Mouse (Mus musculus) limb, embryonic 12.5 days (tissue): Measurements from ENCODE around the gene Tia1. TPM values are rescaled to one million over a fixed set of nuclear protein-coding genes. Genes with fewer than 3 reads are reported as not detected.

ENCODE experiments used
- ATAC-seq: fragments of 200-750 bp; cut with Nextera tagmentation; 2 replicates; pipeline ENCODE4 v1.8.0; 2017; ENCODE audit warnings: low read depth, moderate TSS enrichment; ENCODE audit not compliant: insufficient number of reproducible peaks, insufficient read depth, low FRiP score, low TSS enrichment
- H3K27ac ChIP-seq: fragments of 300-500 bp; sonication (generic); 2 replicates; pipeline ENCODE4 v1.5.1; 2016; ENCODE audit warnings: mild to moderate bottlenecking, moderate library complexity
- H3K27me3 ChIP-seq: fragments of 300-500 bp; sonication (generic); 2 replicates; pipeline ENCODE4 v1.6.1; 2016; ENCODE audit warnings: mild to moderate bottlenecking, moderate library complexity
- H3K36me3 ChIP-seq: fragments of 300-500 bp; sonication (generic); 2 replicates; pipeline ENCODE4 v1.6.1; 2016; ENCODE audit warnings: mild to moderate bottlenecking, moderate library complexity
- H3K4me1 ChIP-seq: fragments of 300-500 bp; sonication (generic); replicated peaks from 2 replicates; pipeline ENCODE4 v1.6.1; 2016
- H3K4me2 ChIP-seq: fragments of 300-500 bp; sonication (generic); 2 replicates; pipeline ENCODE4 v1.6.1; 2016; ENCODE audit warnings: mild to moderate bottlenecking, moderate library complexity
- H3K4me3 ChIP-seq: fragments of 300-500 bp; sonication (generic); replicated peaks from 2 replicates; pipeline ENCODE4 v1.5.1; 2016; ENCODE audit warnings: mild to moderate bottlenecking
- H3K9ac ChIP-seq: fragments of 300-500 bp; sonication (generic); replicated peaks from 2 replicates; pipeline ENCODE4 v1.6.1; 2016; ENCODE audit warnings: mild to moderate bottlenecking, moderate library complexity
- H3K9me3 ChIP-seq: fragments of 300-500 bp; sonication (generic); 2 replicates; pipeline ENCODE4 v1.6.1; 2016; ENCODE audit warnings: mild to moderate bottlenecking, moderate library complexity
- WGBS: fragments of 180-500 bp; shearing (Covaris S2); methylation state at CpG from one replicate; pipeline ENCODE4 v1.1.7; 2016; 5-methylcytosine and 5-hydroxymethylcytosine counted together
- polyA plus RNA-seq: library from polyadenylated mRNA; unstranded; fragments of >200 nt; fragmentation: Nextera tagmentation; extraction: Ambion mirVana; gene quantifications from 2 replicates; pipeline ENCODE4 v1.2.1, GENCODE M21; 2016

The Tia1 gene
- polyA plus RNA-seq, 1 experiment from 2014 or later = 331 TPM

DNA sequence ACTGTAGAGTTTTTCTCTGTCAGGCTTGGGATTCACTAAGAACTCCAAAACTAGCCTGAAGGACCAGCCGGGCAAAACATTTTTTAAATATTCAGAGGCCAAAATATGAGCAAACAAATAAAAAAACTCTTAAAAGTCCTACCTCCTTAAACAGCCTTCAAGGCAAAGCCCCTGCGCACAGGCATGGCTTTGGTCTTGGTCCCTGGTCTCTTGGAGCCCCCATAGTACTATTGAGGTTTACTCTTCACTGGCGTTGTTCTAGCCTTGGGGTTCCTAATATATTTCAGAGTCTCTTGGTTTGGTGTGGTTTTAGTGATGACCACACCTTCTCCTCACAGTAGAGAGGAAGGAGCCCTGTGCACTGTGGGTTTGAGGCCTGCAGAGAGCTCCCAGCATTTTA lies 27.5 kb downstream of the Tia1 start:
- H3K4me2 ChIP-seq = no peak overlapping the region
- 94% methylated on average over 3 of the region's 3 CpGs for WGBS
- H3K36me3 ChIP-seq = peaks cover 92% of the 10 kb centered on the region
- H3K9ac ChIP-seq = no peak overlapping the region
- no peak overlapping the region for H3K4me3 ChIP-seq
- no peaks in the 10 kb centered on the region for H3K9me3 ChIP-seq
- no peak for ATAC-seq
- no peaks in the 10 kb centered on the region for H3K4me1 ChIP-seq
- H3K27ac ChIP-seq = no peak overlapping the region
- no peaks in the 10 kb centered on the region for H3K27me3 ChIP-seq

DNA sequence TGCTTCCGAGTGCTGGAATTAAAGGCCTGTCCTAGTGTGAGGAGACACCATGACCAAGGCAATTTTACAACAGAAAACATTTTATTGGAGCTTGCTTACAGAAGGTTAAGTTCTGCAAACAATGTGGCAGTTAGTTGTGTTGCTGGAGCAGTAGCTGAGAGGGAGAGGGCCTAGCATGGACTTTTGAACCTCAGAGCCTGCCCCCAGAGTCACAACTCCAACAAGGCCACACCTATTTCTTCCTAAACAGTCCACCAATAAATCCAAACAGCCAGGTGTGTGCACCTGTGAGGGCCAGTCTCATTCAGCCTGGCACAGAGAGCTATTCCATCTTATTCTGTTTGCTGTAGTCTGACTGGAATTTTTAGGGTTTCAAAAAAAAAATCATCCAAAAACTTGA lies 29.7 kb downstream of the Tia1 start:
- no peak overlapping the region for H3K4me2 ChIP-seq
- H3K4me1 ChIP-seq = no peaks in the 10 kb centered on the region; the same call in 1 of the 2 replicates
- H3K27me3 ChIP-seq = no peaks in the 10 kb centered on the region
- H3K9ac ChIP-seq = no peak overlapping the region
- WGBS = 88% methylated on average over 1 of the region's 1 CpGs
- H3K27ac ChIP-seq = no peak overlapping the region
- H3K9me3 ChIP-seq = no peaks in the 10 kb centered on the region
- H3K36me3 ChIP-seq = peaks cover 73% of the 10 kb centered on the region
- no peak overlapping the region for H3K4me3 ChIP-seq
- no peak for ATAC-seq

DNA sequence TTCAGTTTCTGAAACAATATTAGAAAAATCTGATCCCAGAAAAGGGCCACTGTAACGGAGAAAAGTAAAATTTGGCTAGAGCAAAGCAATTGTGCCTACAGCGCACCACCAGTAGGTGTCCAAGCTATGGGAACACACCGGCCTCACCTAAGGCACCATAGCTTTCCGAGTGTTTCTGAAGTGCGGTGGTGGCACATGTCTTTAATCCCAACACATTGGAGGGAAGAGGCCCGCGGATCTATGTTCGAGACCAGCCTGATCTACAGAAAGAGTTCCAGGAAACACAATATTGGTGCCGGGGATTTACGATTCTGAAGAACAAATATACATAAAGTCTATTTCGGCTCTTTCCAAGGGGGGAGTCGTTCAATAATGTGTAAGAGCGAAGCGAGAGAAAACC lies 33.7 kb downstream of the Tia1 start:
- Histone ChIP-seq H3K36me3 (peaks cover 49% of the 10 kb centered on the region), H3K4me1 (peaks cover 7% of the 10 kb centered on the region), H3K9me3 (no peaks in the 10 kb centered on the region), H3K27ac (peak overlapping the region; percentile 94), H3K4me3 (peak overlapping the region; percentile 80), H3K27me3 (no peaks in the 10 kb centered on the region), H3K4me2 (peak overlapping the region; percentile 84), H3K9ac (peak overlapping the region; percentile 82)
- no peak; the same call in 1 of the 2 replicates for ATAC-seq
- 3% methylated on average over 14 of the region's 14 CpGs for WGBS

- peaks cover 7% of the 10 kb centered on the region for H3K4me1 ChIP-seq
- under 1% methylated on average over 59 of the region's 59 CpGs for WGBS
- no peaks in the 10 kb centered on the region for H3K9me3 ChIP-seq
- no peaks in the 10 kb centered on the region for H3K27me3 ChIP-seq
- peaks cover 47% of the 10 kb centered on the region for H3K36me3 ChIP-seq
- peak; percentile 93 for ATAC-seq
- H3K4me2 ChIP-seq = peak within 1 kb of the TSS; percentile 84
- peak within 1 kb of the TSS; percentile 94 for H3K27ac ChIP-seq
- H3K9ac ChIP-seq = peak within 1 kb of the TSS; percentile 82
- H3K4me3 ChIP-seq = peak within 1 kb of the TSS; percentile 80
Measured at GRCm38 (mm10) chr6:86438272-86439118, 34.5 kb downstream of the Tia1 start, which contains the start of gene C87436. C87436 (plus strand) TSS chr6:86438374.

DNA sequence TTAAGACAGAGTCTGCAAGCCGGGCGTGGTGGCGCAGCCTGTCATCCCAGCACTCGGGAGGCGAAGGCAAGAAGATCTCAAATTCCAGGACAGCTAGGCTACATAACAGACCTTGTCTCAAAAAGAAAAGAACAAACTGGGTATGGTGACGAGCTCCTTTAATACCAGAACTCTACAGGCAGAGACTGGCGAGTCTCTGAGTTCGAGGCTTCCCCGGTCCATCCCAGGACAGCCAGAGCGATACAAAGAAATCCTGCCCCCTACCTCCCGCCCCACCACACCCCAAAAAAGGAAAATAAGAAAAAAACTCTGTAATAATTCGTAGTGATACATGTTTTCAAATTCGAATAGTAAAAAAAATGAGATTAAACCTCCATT lies 35.1 kb downstream of the Tia1 start:
- Histone ChIP-seq H3K27ac (peak overlapping the region; percentile 94), H3K4me3 (peak overlapping the region; percentile 80), H3K27me3 (no peaks in the 10 kb centered on the region), H3K36me3 (peaks cover 47% of the 10 kb centered on the region), H3K9me3 (no peaks in the 10 kb centered on the region), H3K9ac (peak overlapping the region; percentile 82), H3K4me1 (peaks cover 7% of the 10 kb centered on the region), H3K4me2 (peak overlapping the region; percentile 84)
- ATAC-seq = no peak
- 2% methylated on average over 13 of the region's 13 CpGs for WGBS

GRCm38 (mm10) chr6:86439531-86439930 lies 35.5 kb downstream of the Tia1 start:
- no peaks in the 10 kb centered on the region for H3K9me3 ChIP-seq

DNA sequence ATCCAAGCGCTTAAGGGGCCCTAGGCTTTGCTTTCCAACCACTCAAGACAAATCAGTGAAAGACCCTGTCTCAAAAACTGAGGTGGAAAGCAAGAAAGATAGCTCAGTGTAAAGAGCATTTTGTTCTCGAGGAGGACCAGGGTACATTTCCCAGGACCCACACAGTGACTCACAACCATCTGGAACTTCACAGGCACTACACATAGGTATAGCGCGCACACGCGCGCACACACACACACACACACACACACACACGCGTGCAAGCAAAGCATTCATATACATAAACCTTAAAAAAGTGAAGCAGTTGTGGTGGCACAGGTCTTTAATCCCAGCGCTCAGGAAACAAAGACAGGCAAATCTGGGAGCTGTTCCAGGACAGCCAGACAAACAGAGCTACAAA lies 37.6 kb downstream of the Tia1 start:
- H3K4me1 ChIP-seq = peaks cover 7% of the 10 kb centered on the region
- H3K4me2 ChIP-seq = no peak overlapping the region
- WGBS = 97% methylated on average over 10 of the region's 10 CpGs
- H3K36me3 ChIP-seq = peaks cover 43% of the 10 kb centered on the region
- H3K27ac ChIP-seq = no peak overlapping the region
- no peaks in the 10 kb centered on the region for H3K27me3 ChIP-seq
- no peak for ATAC-seq
- H3K4me3 ChIP-seq = no peak overlapping the region
- H3K9ac ChIP-seq = no peak overlapping the region
- no peaks in the 10 kb centered on the region for H3K9me3 ChIP-seq

More at GRCm38 (mm10) chr6:86439531-86439930, 35.5 kb downstream of the Tia1 start:
- H3K4me2 ChIP-seq = peak overlapping the region; percentile 84
- no peak for ATAC-seq
- H3K27me3 ChIP-seq = no peaks in the 10 kb centered on the region
- no peak overlapping the region for H3K9ac ChIP-seq
- H3K4me1 ChIP-seq = peaks cover 7% of the 10 kb centered on the region
- peaks cover 47% of the 10 kb centered on the region for H3K36me3 ChIP-seq
- WGBS = 84% methylated on average over 1 of the region's 1 CpGs
- H3K27ac ChIP-seq = 0 out of 2 replicates have a peak overlapping the region, but pooled peaks have one; percentile 94
- peak overlapping the region; percentile 80 for H3K4me3 ChIP-seq

GRCm38 (mm10) chr6:86445551-86445950 lies 41.5 kb downstream of the Tia1 start:
- peaks cover 70% of the 10 kb centered on the region for H3K36me3 ChIP-seq
- no peak overlapping the region for H3K4me2 ChIP-seq
- H3K9me3 ChIP-seq = no peaks in the 10 kb centered on the region
- WGBS = 97% methylated on average over 18 of the region's 18 CpGs
- H3K9ac ChIP-seq = no peak overlapping the region
- H3K27ac ChIP-seq = no peak overlapping the region
- no peak overlapping the region for H3K4me3 ChIP-seq
- no peak for ATAC-seq
- H3K27me3 ChIP-seq = no peaks in the 10 kb centered on the region
- no peaks in the 10 kb centered on the region for H3K4me1 ChIP-seq

DNA sequence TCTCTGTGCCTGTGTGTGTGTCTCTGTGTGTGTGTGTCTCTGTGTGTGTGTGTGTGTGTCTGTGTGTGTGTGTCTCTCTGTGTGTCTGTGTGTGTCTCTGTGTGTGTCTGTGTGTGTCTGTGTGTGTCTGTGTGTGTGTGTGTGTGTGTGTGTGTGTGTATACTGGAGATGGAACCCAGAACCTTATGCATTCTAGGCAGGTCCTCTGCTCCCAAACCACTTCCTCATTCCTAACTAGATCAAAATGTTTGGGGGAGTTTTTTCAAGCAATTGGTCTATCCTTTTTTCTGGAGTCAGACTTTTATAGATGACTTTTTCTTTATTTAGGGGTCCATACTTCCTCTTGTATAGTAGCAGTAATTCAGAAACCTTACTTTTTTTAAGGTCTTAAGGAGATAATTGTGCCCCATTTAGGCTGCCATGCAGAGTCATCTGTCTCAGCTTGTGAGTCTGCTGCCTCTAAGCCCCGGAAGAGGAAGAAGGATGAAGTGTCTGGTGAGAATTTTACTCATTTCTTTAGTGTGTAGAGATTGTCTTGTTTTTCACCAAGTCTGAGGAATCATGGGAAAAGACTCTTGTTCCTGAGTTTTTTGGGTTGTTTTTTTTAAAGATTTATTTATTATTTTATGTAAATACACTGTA lies 43.0 kb downstream of the Tia1 start:
- 92% methylated on average over 1 of the region's 1 CpGs for WGBS
- ATAC-seq = no peak
- Histone ChIP-seq H3K9ac (no peak overlapping the region), H3K27ac (no peak overlapping the region), H3K36me3 (peaks cover 71% of the 10 kb centered on the region), H3K27me3 (no peaks in the 10 kb centered on the region), H3K9me3 (no peaks in the 10 kb centered on the region), H3K4me2 (no peak overlapping the region), H3K4me3 (no peak overlapping the region), H3K4me1 (no peaks in the 10 kb centered on the region)

DNA sequence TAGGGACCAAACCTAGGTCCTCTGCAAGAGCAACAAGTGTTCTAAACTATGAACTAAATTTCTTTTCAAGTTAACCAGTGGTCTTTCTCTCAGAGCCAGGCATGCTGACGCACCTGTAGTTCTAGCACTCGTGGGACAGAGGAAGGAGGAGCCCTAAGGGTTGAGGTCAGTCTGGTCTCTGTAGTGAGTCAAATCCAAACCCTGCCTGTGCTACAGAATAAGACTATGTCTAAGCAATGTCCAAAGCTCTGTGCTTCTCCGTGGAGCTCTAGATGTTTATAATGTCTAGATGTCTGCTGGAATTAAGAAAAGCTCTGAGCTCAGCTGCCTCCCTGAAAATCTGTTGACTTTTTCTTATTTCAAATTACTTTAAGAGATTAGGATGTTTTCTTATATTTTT lies 52.7 kb downstream of the Tia1 start:
- Histone ChIP-seq H3K4me1 (no peaks in the 10 kb centered on the region), H3K27ac (no peak overlapping the region), H3K36me3 (peaks cover 83% of the 10 kb centered on the region), H3K9me3 (no peaks in the 10 kb centered on the region), H3K4me3 (no peak overlapping the region), H3K9ac (no peak overlapping the region), H3K27me3 (no peaks in the 10 kb centered on the region), H3K4me2 (no peak overlapping the region)
- no peak for ATAC-seq
- WGBS = 87% methylated on average over 3 of the region's 3 CpGs

DNA sequence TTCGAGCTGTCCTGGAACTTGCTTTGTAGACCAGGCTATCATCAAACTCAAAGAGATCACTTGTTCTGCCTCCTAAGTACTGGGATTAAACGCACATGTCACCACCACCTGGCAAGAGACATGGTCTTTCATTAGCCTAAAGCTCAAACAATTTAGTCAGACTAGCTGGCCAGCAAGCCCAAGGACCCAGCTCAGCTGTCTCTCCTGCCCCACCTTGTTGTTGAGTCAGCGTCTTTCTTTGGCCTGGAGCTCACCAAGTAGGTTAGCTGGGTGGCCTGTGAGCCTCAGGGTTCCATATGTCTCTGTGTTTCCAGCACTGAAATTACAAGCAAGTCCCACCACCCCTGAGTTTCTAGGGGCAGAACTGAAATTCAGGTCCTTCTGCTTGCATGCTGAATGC lies 59.1 kb downstream of the Tia1 start:
- H3K4me2 ChIP-seq = no peak overlapping the region
- H3K4me1 ChIP-seq = no peaks in the 10 kb centered on the region
- no peak overlapping the region for H3K9ac ChIP-seq
- H3K9me3 ChIP-seq = no peaks in the 10 kb centered on the region
- H3K36me3 ChIP-seq = peaks cover 79% of the 10 kb centered on the region
- ATAC-seq = no peak
- H3K4me3 ChIP-seq = no peak overlapping the region
- H3K27ac ChIP-seq = no peak overlapping the region
- H3K27me3 ChIP-seq = no peaks in the 10 kb centered on the region
- WGBS = 84% methylated on average over 3 of the region's 3 CpGs
